Comparison of ENCODE assay signal across 7 mouse cellular contexts in the genomic region with DNA sequence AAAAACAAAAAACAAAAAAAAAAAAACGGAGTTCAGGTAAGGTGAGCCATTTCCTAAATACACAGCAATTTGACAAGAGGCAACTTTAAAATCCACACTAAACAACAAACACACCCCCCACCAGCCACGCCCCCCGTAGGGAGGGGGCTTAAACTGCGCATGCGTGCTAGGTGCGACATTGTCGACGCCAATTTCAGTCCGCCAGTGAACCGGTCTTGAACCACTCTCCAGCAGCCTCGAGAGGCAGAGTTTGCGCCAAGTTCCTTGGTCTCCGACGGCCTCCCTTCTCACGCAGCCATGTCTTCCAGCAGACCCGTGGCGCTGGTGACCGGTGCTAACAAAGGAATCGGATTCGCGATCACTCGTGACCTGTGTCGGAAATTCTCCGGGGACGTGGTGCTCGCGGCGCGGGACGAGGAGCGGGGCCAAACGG. TPM values are rescaled to one million over a fixed set of nuclear protein-coding genes. Genes with fewer than 3 reads are reported as not detected.
DNase-seq lines count a peak whose midpoint lies in the region; ATAC-seq and TF ChIP-seq lines count a peak whose summit lies in the region.

No protein-coding gene starts in this region.

- no peak for ATAC-seq in embryonic facial prominence, embryonic 12.5 days (ENCODE audit: insufficient number of reproducible peaks, insufficient read depth, low FRiP score, low TSS enrichment)
- ATAC-seq in limb, embryonic 13.5 days (ENCODE audit: low FRiP score, low read depth) = peak; percentile 35; the same call in 1 of the 2 replicates
- peak; percentile 43; the same call in 1 of the 2 replicates for ATAC-seq in midbrain, embryonic 15.5 days (replicated peaks)

- H3K9ac ChIP-seq in embryonic facial prominence, embryonic 12.5 days = peak overlapping the region; percentile 78
- peak overlapping the region; percentile 93 for H3K9ac ChIP-seq in heart, adult 2 months (ENCODE audit: low read depth, low read length)
- peak overlapping the region; percentile 87 for H3K9ac ChIP-seq in limb, embryonic 13.5 days
- peak overlapping the region; percentile 77 for H3K9ac ChIP-seq in midbrain, embryonic 15.5 days

- peaks cover 17% of the 10 kb centered on the region for H3K36me3 ChIP-seq in embryonic facial prominence, embryonic 12.5 days
- H3K36me3 ChIP-seq in heart, adult 2 months (ENCODE audit: control insufficient read depth, insufficient read depth, low read length) = no peaks in the 10 kb centered on the region
- no peaks in the 10 kb centered on the region; the same call in 1 of the 2 replicates for H3K36me3 ChIP-seq in kidney, adult 2 months (ENCODE audit: control insufficient read depth, insufficient read depth, low read length)
- H3K36me3 ChIP-seq in limb, embryonic 13.5 days = peaks cover 34% of the 10 kb centered on the region
- H3K36me3 ChIP-seq in midbrain, embryonic 15.5 days (replicated peaks) = peaks cover 4% of the 10 kb centered on the region; the same call in 1 of the 2 replicates

- H3K27me3 ChIP-seq in embryonic facial prominence, embryonic 12.5 days = no peaks in the 10 kb centered on the region
- no peaks in the 10 kb centered on the region for H3K27me3 ChIP-seq in heart, adult 2 months (ENCODE audit: control insufficient read depth, insufficient read depth, low read length)
- no peaks in the 10 kb centered on the region for H3K27me3 ChIP-seq in kidney, adult 2 months (replicated peaks; ENCODE audit: control insufficient read depth, insufficient read depth, low read length)
- H3K27me3 ChIP-seq in limb, embryonic 13.5 days = no peaks in the 10 kb centered on the region
- H3K27me3 ChIP-seq in midbrain, embryonic 15.5 days (replicated peaks) = no peaks in the 10 kb centered on the region

- no peaks in the 10 kb centered on the region for H3K9me3 ChIP-seq in embryonic facial prominence, embryonic 12.5 days
- H3K9me3 ChIP-seq in limb, embryonic 13.5 days = no peaks in the 10 kb centered on the region
- H3K9me3 ChIP-seq in midbrain, embryonic 15.5 days = no peaks in the 10 kb centered on the region

- peak; percentile 65; the same call in 1 of the 2 replicates for TF ChIP-seq EP300 in heart, adult 2 months (IDR thresholded peaks at IDR 0.05; ENCODE audit: insufficient read depth, low read depth, low read length)

- intact Hi-C loops in heart, adult 2 months (cut with DNase I) = loop anchor here (5.0 kb wide), 1 partner anchor 225 kb away; a partner anchor contains a TSS

- TF ChIP-seq POLR2A in heart, adult 2 months (IDR thresholded peaks at IDR 0.05; ENCODE audit: insufficient read depth, low read depth, low read length) = peak; percentile 93
- peak; percentile 86 for TF ChIP-seq POLR2A in kidney, adult 2 months (IDR thresholded peaks at IDR 0.05; ENCODE audit: low read depth, low read length)

- TF ChIP-seq CTCF in heart, adult 2 months (IDR thresholded peaks at IDR 0.05) = no peak
- TF ChIP-seq CTCF in kidney, adult 2 months (conservative IDR thresholded peaks at IDR 0.05; ENCODE audit: insufficient read depth, insufficient read length, low read depth, low read length) = 0 out of 2 replicates have a peak, but pooled peaks have one; percentile 1

- H3K79me2 ChIP-seq in heart, adult 2 months (replicated peaks; ENCODE audit: control insufficient read depth, insufficient read depth, low read length) = no peaks in the 10 kb centered on the region

- peak; percentile 85 for DNase-seq in adrenal gland, postnatal 25 days
- peak; percentile 89 to 91 for DNase-seq in heart, adult 2 months
- peak; percentile 91 for DNase-seq in kidney, adult 2 months
- DNase-seq in spleen, adult 18-20 months = peak; percentile 79 to 88

- WGBS in embryonic facial prominence, embryonic 12.5 days = under 1% methylated on average over 32 of the region's 32 CpGs
- WGBS in heart, adult 2 months = under 1% methylated on average over 32 of the region's 32 CpGs
- WGBS in kidney, adult 2 months = under 1% methylated on average over 32 of the region's 32 CpGs
- under 1% methylated on average over 32 of the region's 32 CpGs for WGBS in limb, embryonic 13.5 days
- under 1% methylated on average over 32 of the region's 32 CpGs for WGBS in midbrain, embryonic 15.5 days

- H3K27ac ChIP-seq in embryonic facial prominence, embryonic 12.5 days = peak overlapping the region; percentile 82
- peak overlapping the region; percentile 75 for H3K27ac ChIP-seq in heart, adult 2 months
- H3K27ac ChIP-seq in kidney, adult 2 months (ENCODE audit: insufficient read depth, low read depth, low read length) = peak overlapping the region; percentile 42
- peak overlapping the region; percentile 65; the same call in 1 of the 2 replicates for H3K27ac ChIP-seq in limb, embryonic 13.5 days
- peak overlapping the region; percentile 82 for H3K27ac ChIP-seq in midbrain, embryonic 15.5 days

- H3K4me2 ChIP-seq in embryonic facial prominence, embryonic 12.5 days (replicated peaks) = peak overlapping the region; percentile 88
- peak overlapping the region; percentile 87 for H3K4me2 ChIP-seq in limb, embryonic 13.5 days (replicated peaks)
- peak overlapping the region; percentile 75 for H3K4me2 ChIP-seq in midbrain, embryonic 15.5 days

- H3K4me3 ChIP-seq in embryonic facial prominence, embryonic 12.5 days = peak overlapping the region; percentile 75
- H3K4me3 ChIP-seq in heart, adult 2 months = peak overlapping the region; percentile 86
- H3K4me3 ChIP-seq in kidney, adult 2 months (ENCODE audit: insufficient read depth, low read depth, low read length) = peak overlapping the region; percentile 74
- peak overlapping the region; percentile 77 for H3K4me3 ChIP-seq in limb, embryonic 13.5 days
- peak overlapping the region; percentile 64 for H3K4me3 ChIP-seq in midbrain, embryonic 15.5 days

- peaks cover 9% of the 10 kb centered on the region for H3K4me1 ChIP-seq in embryonic facial prominence, embryonic 12.5 days
- peaks cover 3% of the 10 kb centered on the region for H3K4me1 ChIP-seq in heart, adult 2 months (ENCODE audit: control insufficient read depth, insufficient read depth, low read length)
- peaks cover 13% of the 10 kb centered on the region for H3K4me1 ChIP-seq in kidney, adult 2 months (ENCODE audit: control insufficient read depth, insufficient read depth, low read length)
- peaks cover 24% of the 10 kb centered on the region for H3K4me1 ChIP-seq in limb, embryonic 13.5 days
- H3K4me1 ChIP-seq in midbrain, embryonic 15.5 days = peaks cover 32% of the 10 kb centered on the region

RNA-seq across cellular contexts. Expression of a gene that starts 2.0 kb away (rescaled TPM):
- total RNA-seq in adrenal gland, postnatal 25 days (2021) = 81.4 and 98.4 TPM in 2 replicates
- polyA plus RNA-seq in embryonic facial prominence, embryonic 12.5 days (2016; fragmentation: Nextera tagmentation; extraction: Ambion mirVana) = 132 and 133 TPM in 2 replicates
- 10 to 100 TPM; 28.3 to 32.0 TPM for total RNA-seq in heart, adult 2 months (2021)
- polyA plus RNA-seq in heart, adult 2 months (2012; rRNA removed) = 45.5 and 46.8 TPM in 2 replicates
- 691 and 847 TPM in 2 replicates for polyA plus RNA-seq in kidney, adult 2 months (2012; rRNA removed)
- polyA plus RNA-seq in limb, embryonic 13.5 days (2015; fragmentation: Nextera tagmentation; extraction: Ambion mirVana) = 124 TPM in 2 replicates
- polyA plus RNA-seq in midbrain, embryonic 15.5 days (2015; fragmentation: Nextera tagmentation; extraction: Ambion mirVana) = 146 and 150 TPM in 2 replicates

RNA-seq across cellular contexts. Expression of a gene that starts 3.8 kb away (rescaled TPM):
- total RNA-seq in adrenal gland, postnatal 25 days (2021) = 8.7 and 12.5 TPM in 2 replicates
- polyA plus RNA-seq in embryonic facial prominence, embryonic 12.5 days (2016; fragmentation: Nextera tagmentation; extraction: Ambion mirVana) = 20.8 and 23.1 TPM in 2 replicates
- total RNA-seq in heart, adult 2 months (2021) = under 1 TPM; 0.70 to 0.96 TPM
- 3.7 and 4.6 TPM in 2 replicates for polyA plus RNA-seq in heart, adult 2 months (2012; rRNA removed)
- 6.8 and 8.2 TPM in 2 replicates for polyA plus RNA-seq in kidney, adult 2 months (2012; rRNA removed)
- 14.2 and 18.6 TPM in 2 replicates for polyA plus RNA-seq in limb, embryonic 13.5 days (2015; fragmentation: Nextera tagmentation; extraction: Ambion mirVana)
- 19.4 and 21.2 TPM in 2 replicates for polyA plus RNA-seq in midbrain, embryonic 15.5 days (2015; fragmentation: Nextera tagmentation; extraction: Ambion mirVana)

RNA-seq across cellular contexts. Expression of a gene that starts 20.2 kb away (rescaled TPM):
- total RNA-seq in adrenal gland, postnatal 25 days (2021) = 4.6 and 6.9 TPM in 2 replicates
- polyA plus RNA-seq in embryonic facial prominence, embryonic 12.5 days (2016; fragmentation: Nextera tagmentation; extraction: Ambion mirVana) = not detected in 2 replicates
- total RNA-seq in heart, adult 2 months (2021) = 1 to 10 TPM; 1.6 to 2.5 TPM
- not detected in 2 replicates for polyA plus RNA-seq in heart, adult 2 months (2012; rRNA removed)
- polyA plus RNA-seq in kidney, adult 2 months (2012; rRNA removed) = not detected in 2 replicates
- not detected in 2 replicates for polyA plus RNA-seq in limb, embryonic 13.5 days (2015; fragmentation: Nextera tagmentation; extraction: Ambion mirVana)
- not detected in 2 replicates for polyA plus RNA-seq in midbrain, embryonic 15.5 days (2015; fragmentation: Nextera tagmentation; extraction: Ambion mirVana)
